Mouse (Mus musculus): ENCODE measurements around the gene Apbb2.

- TF ChIP-seq MAX (IDR thresholded peaks at IDR 0.05; ENCODE audit: low read depth) (no peak), CEBPB (IDR thresholded peaks at IDR 0.05; ENCODE audit: insufficient read depth, poor library complexity, severe bottlenecking) (no peak), POLR2A (IDR thresholded peaks at IDR 0.05; ENCODE audit: insufficient read length, low read depth) (no peak), MYOD1 (IDR thresholded peaks at IDR 0.05; ENCODE audit: control insufficient read depth in 1 of 3, insufficient read length in 2 of 3, low read depth in 2 of 3) (no peak), MYOG (IDR thresholded peaks at IDR 0.05; ENCODE audit: control insufficient read depth in 1 of 3, insufficient read depth in 1 of 3, insufficient read length in 2 of 3, low read depth in 2 of 3) (no peak), POLR2AphosphoS2 (IDR thresholded peaks at IDR 0.05; ENCODE audit: insufficient read length, low read depth) (no peak)
Measured at GRCm38 (mm10) chr5:66470837-66471236, 147.7 kb downstream of the Apbb2 start.
